Mouse (Mus musculus) forebrain, embryonic 12.5 days (tissue): ENCODE measurements at regions not wholly inside any gene's neighbourhood (a gene's known extent, or its start where the extent isn't known, plus 50 kb on each side); places are given as distances from the start of the nearest gene placed in this dataset.
A peak's percentile ranks its signal among the peaks of the same experiment; 100 is the strongest.

Experiments
- ATAC-seq: fragments of 200-750 bp; cut with Nextera tagmentation; 2 replicates; pipeline ENCODE4 v1.8.0; 2017; ENCODE audit warnings: moderate TSS enrichment; ENCODE audit not compliant: low FRiP score
- H3K27ac ChIP-seq: fragments of 300-500 bp; sonication (generic); 2 replicates; pipeline ENCODE4 v1.5.1; 2016; ENCODE audit warnings: mild to moderate bottlenecking
- H3K27me3 ChIP-seq: fragments of 300-500 bp; sonication (generic); 2 replicates; pipeline ENCODE4 v1.6.1; 2016; ENCODE audit warnings: mild to moderate bottlenecking
- H3K36me3 ChIP-seq: fragments of 300-500 bp; sonication (generic); replicated peaks from 2 replicates; pipeline ENCODE4 v1.6.1; 2016; ENCODE audit warnings: mild to moderate bottlenecking
- H3K4me1 ChIP-seq: fragments of 300-500 bp; sonication (generic); 2 replicates; pipeline ENCODE4 v1.6.1; 2016
- H3K4me2 ChIP-seq: fragments of 300-500 bp; sonication (generic); 2 replicates; pipeline ENCODE4 v1.6.1; 2016; ENCODE audit warnings: mild to moderate bottlenecking, moderate library complexity
- H3K4me3 ChIP-seq: fragments of 300-500 bp; sonication (generic); replicated peaks from 2 replicates; pipeline ENCODE4 v1.5.1; 2016; ENCODE audit warnings: mild to moderate bottlenecking
- H3K9ac ChIP-seq: fragments of 300-500 bp; sonication (generic); 2 replicates; pipeline ENCODE4 v1.6.1; 2016; ENCODE audit warnings: mild to moderate bottlenecking
- H3K9me3 ChIP-seq: fragments of 300-500 bp; sonication (generic); 2 replicates; pipeline ENCODE4 v1.6.1; 2016
- WGBS: fragments of 180-500 bp; shearing (Covaris S2); methylation state at CpG from one replicate; pipeline ENCODE4 v1.1.7; 2016; 5-methylcytosine and 5-hydroxymethylcytosine counted together

GRCm38 (mm10) chr7:69877031-69877430 is 489.5 kb downstream of the Nr2f2 start:
- Histone ChIP-seq H3K36me3 (no peaks in the 10 kb centered on the region), H3K9me3 (0 out of 2 replicates have a peak, but pooled peaks cover 6% of the 10 kb centered on the region), H3K4me3 (no peak overlapping the region), H3K9ac (no peak overlapping the region), H3K27ac (no peak overlapping the region), H3K4me1 (no peaks in the 10 kb centered on the region), H3K4me2 (no peak overlapping the region), H3K27me3 (no peaks in the 10 kb centered on the region)
- no peak for ATAC-seq

- no peak overlapping the region for H3K27ac ChIP-seq
- no peak overlapping the region for H3K9ac ChIP-seq
- no peak for ATAC-seq
- H3K4me1 ChIP-seq = no peaks in the 10 kb centered on the region
- no peaks in the 10 kb centered on the region for H3K9me3 ChIP-seq
- WGBS = 90% methylated on average over 3 of the region's 3 CpGs
- H3K4me2 ChIP-seq = no peak overlapping the region
- no peaks in the 10 kb centered on the region for H3K36me3 ChIP-seq
- H3K4me3 ChIP-seq = no peak overlapping the region
- H3K27me3 ChIP-seq = no peaks in the 10 kb centered on the region
Measured at GRCm38 (mm10) chr7:69865801-69866200, 500.7 kb downstream of the Nr2f2 start.

DNA sequence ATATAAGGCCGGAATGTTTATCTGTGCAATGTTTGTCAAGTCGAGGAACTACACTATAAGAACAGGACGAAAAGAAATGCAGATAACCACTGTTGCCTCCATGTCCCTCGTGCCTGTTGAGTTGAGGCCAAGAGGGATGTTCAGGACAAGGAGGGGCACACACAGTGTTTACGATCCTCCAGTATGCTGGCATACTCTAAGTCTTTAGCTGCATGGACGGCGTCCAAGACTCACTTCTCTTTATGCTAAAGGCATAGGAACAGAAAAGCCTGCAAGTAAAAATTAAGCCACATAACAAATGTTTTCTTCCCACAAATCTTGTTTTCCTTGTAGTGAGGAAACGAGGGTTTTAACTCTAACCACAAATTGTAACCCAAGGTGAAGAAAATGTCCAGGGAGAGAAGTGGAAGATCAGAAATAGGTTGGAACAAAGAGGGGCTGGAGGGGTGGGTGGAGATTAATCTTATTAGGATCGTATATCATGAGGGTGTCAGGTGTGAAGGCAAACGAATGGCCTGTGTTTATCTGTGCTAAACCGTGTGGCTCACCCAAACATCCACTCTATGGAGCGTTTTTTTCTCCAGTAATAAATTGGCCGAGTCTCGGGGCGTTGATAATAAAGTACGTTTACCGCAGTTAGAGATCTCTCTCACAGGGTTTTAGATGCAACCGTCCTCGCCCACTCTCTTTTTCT is 521.8 kb downstream of the Nr2f2 start:
- Histone ChIP-seq H3K9me3 (no peaks in the 10 kb centered on the region), H3K4me3 (no peak overlapping the region), H3K27me3 (no peaks in the 10 kb centered on the region), H3K4me2 (no peak overlapping the region), H3K9ac (no peak overlapping the region), H3K27ac (no peak overlapping the region), H3K36me3 (no peaks in the 10 kb centered on the region), H3K4me1 (no peaks in the 10 kb centered on the region)
- WGBS = 82% methylated on average over 19 of the region's 19 CpGs
- no peak for ATAC-seq

DNA sequence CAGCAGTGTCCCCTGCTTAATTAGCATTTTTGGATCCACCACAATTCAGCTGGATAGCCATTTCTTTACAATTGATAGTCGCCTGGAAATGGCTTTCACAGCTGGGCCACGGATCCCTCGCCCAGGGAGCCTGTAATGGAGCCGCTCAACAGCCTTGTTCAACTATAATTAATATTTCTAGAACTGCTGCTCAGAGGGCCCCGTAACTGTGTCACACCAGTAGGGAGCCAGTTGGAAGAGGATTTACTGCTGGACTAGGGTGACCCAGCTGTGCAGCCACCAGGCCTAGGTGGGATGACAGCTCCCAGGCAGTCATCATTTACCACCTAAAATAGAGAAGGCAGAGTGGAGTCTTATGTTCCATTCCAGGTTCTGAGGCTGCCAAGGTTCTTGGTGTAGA is 529.2 kb downstream of the Nr2f2 start:
- H3K27me3 ChIP-seq = no peaks in the 10 kb centered on the region
- H3K27ac ChIP-seq = no peak overlapping the region
- H3K4me3 ChIP-seq = no peak overlapping the region
- no peaks in the 10 kb centered on the region for H3K9me3 ChIP-seq
- ATAC-seq = no peak
- H3K36me3 ChIP-seq = no peaks in the 10 kb centered on the region
- H3K4me1 ChIP-seq = peaks cover 5% of the 10 kb centered on the region
- no peak overlapping the region for H3K9ac ChIP-seq
- no peak overlapping the region for H3K4me2 ChIP-seq
- 75% methylated on average over 5 of the region's 5 CpGs for WGBS

DNA sequence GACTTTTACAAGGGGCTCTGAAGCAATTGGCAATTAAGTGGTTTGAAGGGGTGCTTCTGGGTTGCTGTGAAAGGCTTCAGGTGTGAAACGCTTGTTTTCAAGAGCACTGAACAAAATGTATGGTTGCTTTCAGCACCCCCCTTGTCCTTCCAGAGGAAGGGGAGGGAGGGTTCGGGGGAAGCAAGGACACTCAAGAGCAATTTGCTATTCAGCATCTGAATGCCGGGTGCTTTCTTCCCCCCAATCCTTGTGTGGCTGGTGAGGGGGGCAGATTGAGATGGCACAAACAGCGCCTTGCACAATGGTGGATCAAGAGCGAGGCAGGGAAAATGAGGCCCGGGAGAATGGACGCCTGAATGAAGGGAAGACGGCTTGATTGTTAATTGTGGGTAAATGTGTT is 539.3 kb downstream of the Nr2f2 start:
- Histone ChIP-seq H3K4me2 (peak overlapping the region; percentile 32), H3K9ac (no peak overlapping the region), H3K36me3 (no peaks in the 10 kb centered on the region), H3K4me1 (peaks cover 12% of the 10 kb centered on the region), H3K9me3 (no peaks in the 10 kb centered on the region), H3K27ac (peak overlapping the region; percentile 47), H3K4me3 (no peak overlapping the region), H3K27me3 (peaks cover 19% of the 10 kb centered on the region)
- 9% methylated on average over 8 of the region's 8 CpGs for WGBS
- ATAC-seq = peak; percentile 73; the same call in 1 of the 2 replicates

DNA sequence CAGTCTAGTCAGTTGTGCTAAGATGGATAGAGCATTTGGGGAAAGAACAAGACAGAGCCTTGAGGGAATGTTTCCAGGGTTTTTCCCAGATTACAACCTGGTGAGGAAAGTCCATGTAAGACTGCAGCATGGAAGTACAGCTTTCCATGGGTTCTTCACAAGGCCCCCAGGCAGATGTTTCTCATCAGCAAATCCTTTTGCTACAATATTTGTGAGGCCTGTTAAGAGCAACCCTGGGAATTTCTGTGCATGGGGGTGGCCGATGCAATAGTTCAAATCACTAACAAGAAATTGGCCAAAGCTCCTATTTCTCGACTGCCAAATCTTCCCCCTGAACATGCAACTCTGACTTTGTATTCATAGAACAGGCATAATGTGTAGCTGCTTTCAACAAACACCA is 546.0 kb downstream of the Nr2f2 start:
- Histone ChIP-seq H3K4me1 (peaks cover under 1% of the 10 kb centered on the region; the same call in 1 of the 2 replicates), H3K36me3 (no peaks in the 10 kb centered on the region), H3K27ac (no peak overlapping the region), H3K4me2 (no peak overlapping the region), H3K9ac (no peak overlapping the region), H3K4me3 (no peak overlapping the region), H3K27me3 (peaks cover 15% of the 10 kb centered on the region), H3K9me3 (no peaks in the 10 kb centered on the region)
- WGBS = 86% methylated on average over 2 of the region's 2 CpGs
- no peak for ATAC-seq

GRCm38 (mm10) chr7:69812301-69812700 is 554.2 kb downstream of the Nr2f2 start:
- no peak overlapping the region for H3K9ac ChIP-seq
- no peak overlapping the region for H3K27ac ChIP-seq
- H3K36me3 ChIP-seq = no peaks in the 10 kb centered on the region
- H3K4me2 ChIP-seq = no peak overlapping the region
- no peak for ATAC-seq
- H3K4me3 ChIP-seq = no peak overlapping the region
- H3K4me1 ChIP-seq = peaks cover 6% of the 10 kb centered on the region
- 56% methylated on average over 3 of the region's 3 CpGs for WGBS
- no peaks in the 10 kb centered on the region for H3K9me3 ChIP-seq
- H3K27me3 ChIP-seq = peaks cover 9% of the 10 kb centered on the region

- Histone ChIP-seq H3K9ac (no peak overlapping the region), H3K27ac (peak overlapping the region; percentile 33; the same call in 1 of the 2 replicates), H3K27me3 (peaks cover 7% of the 10 kb centered on the region), H3K4me2 (peak overlapping the region; percentile 11; the same call in 1 of the 2 replicates), H3K36me3 (no peaks in the 10 kb centered on the region), H3K4me3 (no peak overlapping the region), H3K9me3 (no peaks in the 10 kb centered on the region), H3K4me1 (peaks cover 9% of the 10 kb centered on the region)
- peak; percentile 88 for ATAC-seq
- WGBS = 16% methylated on average over 5 of the region's 5 CpGs
Measured at GRCm38 (mm10) chr7:69810873-69811272, 555.7 kb downstream of the Nr2f2 start.

- H3K4me2 ChIP-seq = no peak overlapping the region
- no peaks in the 10 kb centered on the region for H3K36me3 ChIP-seq
- H3K27me3 ChIP-seq = no peaks in the 10 kb centered on the region
- H3K9me3 ChIP-seq = no peaks in the 10 kb centered on the region
- H3K4me1 ChIP-seq = peaks cover 9% of the 10 kb centered on the region
- H3K27ac ChIP-seq = peak overlapping the region; percentile 56
- H3K9ac ChIP-seq = no peak overlapping the region
- ATAC-seq = no peak
- H3K4me3 ChIP-seq = no peak overlapping the region
- 60% methylated on average over 8 of the region's 8 CpGs for WGBS
Measured at GRCm38 (mm10) chr7:69807220-69807619, 559.3 kb downstream of the Nr2f2 start.

- no peak overlapping the region for H3K27ac ChIP-seq
- H3K4me1 ChIP-seq = peaks cover 9% of the 10 kb centered on the region
- no peak for ATAC-seq
- H3K27me3 ChIP-seq = no peaks in the 10 kb centered on the region
- no peaks in the 10 kb centered on the region for H3K9me3 ChIP-seq
- no peak overlapping the region for H3K4me3 ChIP-seq
- H3K36me3 ChIP-seq = no peaks in the 10 kb centered on the region
- H3K9ac ChIP-seq = no peak overlapping the region
- 73% methylated on average over 5 of the region's 5 CpGs for WGBS
- no peak overlapping the region for H3K4me2 ChIP-seq
Measured at GRCm38 (mm10) chr7:69770980-69771348, 595.6 kb downstream of the Nr2f2 start.

- Histone ChIP-seq H3K36me3 (no peaks in the 10 kb centered on the region), H3K27ac (no peak overlapping the region), H3K4me2 (peak overlapping the region; percentile 13; the same call in 1 of the 2 replicates), H3K9me3 (no peaks in the 10 kb centered on the region), H3K4me1 (peaks cover 9% of the 10 kb centered on the region), H3K4me3 (no peak overlapping the region), H3K9ac (no peak overlapping the region), H3K27me3 (no peaks in the 10 kb centered on the region)
- ATAC-seq = peak; percentile 55; the same call in 1 of the 2 replicates
- WGBS = 60% methylated on average over 22 of the region's 22 CpGs
Measured at GRCm38 (mm10) chr7:69770313-69770979, 596.1 kb downstream of the Nr2f2 start.

- H3K9ac ChIP-seq = no peak overlapping the region
- H3K4me3 ChIP-seq = no peak overlapping the region
- no peaks in the 10 kb centered on the region for H3K36me3 ChIP-seq
- H3K4me2 ChIP-seq = no peak overlapping the region
- no peaks in the 10 kb centered on the region for H3K27me3 ChIP-seq
- H3K9me3 ChIP-seq = no peaks in the 10 kb centered on the region
- H3K4me1 ChIP-seq = peaks cover 9% of the 10 kb centered on the region
- 68% methylated on average over 4 of the region's 4 CpGs for WGBS
- ATAC-seq = no peak
- H3K27ac ChIP-seq = no peak overlapping the region
Measured at GRCm38 (mm10) chr7:69766451-69766850, 600.1 kb downstream of the Nr2f2 start.

DNA sequence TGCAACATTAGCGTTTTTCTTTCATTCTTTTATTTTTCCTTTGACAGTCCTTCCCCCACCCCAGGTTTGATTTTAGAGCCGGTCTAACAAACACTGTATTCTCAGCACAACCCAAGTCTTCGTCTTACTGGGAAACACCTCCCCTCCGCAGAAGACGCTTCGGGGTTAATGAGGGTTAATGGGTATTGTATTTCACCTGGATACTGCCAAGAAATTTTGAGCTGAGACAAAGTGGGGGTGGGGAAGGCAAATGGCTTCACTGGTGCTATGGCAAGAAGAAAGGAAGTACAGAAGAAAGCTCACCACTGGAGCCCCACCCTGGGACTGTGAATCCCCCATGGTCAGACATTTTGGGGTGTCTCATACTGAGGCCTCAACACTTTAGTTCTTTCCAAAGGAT is 626.0 kb downstream of the Nr2f2 start:
- no peak for ATAC-seq
- Histone ChIP-seq H3K4me2 (no peak overlapping the region), H3K4me1 (no peaks in the 10 kb centered on the region), H3K27ac (no peak overlapping the region), H3K9ac (no peak overlapping the region), H3K4me3 (no peak overlapping the region), H3K27me3 (no peaks in the 10 kb centered on the region), H3K9me3 (no peaks in the 10 kb centered on the region), H3K36me3 (no peaks in the 10 kb centered on the region)
- 61% methylated on average over 6 of the region's 6 CpGs for WGBS
